Mouse (Mus musculus): ENCODE measurements at regions not wholly inside any gene's neighbourhood (a gene's known extent, or its start where the extent isn't known, plus 50 kb on each side); places are given as distances from the start of the nearest gene placed in this dataset.

DNA sequence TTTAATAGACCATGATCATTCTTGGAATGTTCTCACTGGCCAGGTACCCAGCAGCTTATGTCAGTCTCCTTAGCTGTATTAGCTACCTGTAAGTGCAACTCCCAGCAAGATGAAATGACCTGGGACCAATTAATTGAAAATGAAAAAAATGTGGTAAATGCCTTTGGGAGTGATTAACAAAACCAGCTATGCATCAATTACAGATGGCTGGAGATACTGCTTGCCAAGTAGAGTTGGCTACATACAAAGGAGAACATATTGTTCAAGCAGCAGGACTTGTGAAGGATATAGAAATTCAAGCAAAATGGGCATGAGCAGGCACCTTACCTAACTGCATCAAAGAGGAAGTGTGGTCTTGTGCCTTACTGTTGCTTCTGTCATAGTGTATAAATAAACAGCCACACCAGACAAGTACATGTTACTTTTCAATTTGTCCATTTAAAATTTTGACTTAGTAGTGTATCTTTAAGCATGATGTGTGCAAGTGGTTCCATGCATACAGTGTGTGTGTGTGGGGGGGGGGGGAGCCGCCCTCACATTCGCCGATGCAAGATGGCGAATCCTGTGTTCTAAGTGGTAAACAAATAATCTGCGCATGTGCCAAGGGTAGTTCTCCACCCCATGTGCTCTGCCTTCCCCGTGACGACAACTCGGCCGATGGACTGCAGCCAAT is 307.0 kb downstream of the Pcdh17 start:
- Histone ChIP-seq H3K4me1 (no peaks in the 10 kb centered on the region), H3K27ac (no peak overlapping the region), H3K4me2 (no peak overlapping the region), H3K4me3 (no peak overlapping the region), H3K27me3 (no peaks in the 10 kb centered on the region), H3K9me3 (no peaks in the 10 kb centered on the region), H3K36me3 (no peaks in the 10 kb centered on the region), H3K9ac (no peak overlapping the region)
- no peak for ATAC-seq (ENCODE audit: insufficient number of reproducible peaks, low FRiP score, low TSS enrichment, low read depth)
- 96% methylated on average over 9 of the region's 9 CpGs for WGBS

DNA sequence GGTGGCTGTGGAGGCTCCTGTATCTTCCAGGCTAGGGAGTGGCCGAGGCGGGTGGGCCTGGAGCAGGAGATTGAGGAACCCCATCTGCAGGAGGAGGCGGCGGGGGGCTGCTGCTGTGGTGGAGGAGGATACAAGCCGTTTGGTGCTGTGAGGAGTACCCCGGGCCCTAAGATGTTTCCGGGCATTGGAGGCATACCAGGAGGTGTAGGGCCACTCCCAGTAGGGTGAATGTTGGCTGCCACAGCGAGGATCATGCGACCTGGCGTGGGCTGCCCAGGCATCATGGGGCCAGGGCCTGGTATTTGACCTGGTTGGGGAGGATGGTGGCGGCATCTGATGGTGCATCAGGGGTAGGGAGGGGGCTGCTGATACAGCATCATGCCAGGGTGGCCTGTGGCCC is 314.2 kb downstream of the Pcdh17 start:
- 87% methylated on average over 11 of the region's 11 CpGs for WGBS
- no peaks in the 10 kb centered on the region for H3K36me3 ChIP-seq
- no peaks in the 10 kb centered on the region for H3K27me3 ChIP-seq
- H3K27ac ChIP-seq, result no peak overlapping the region
- H3K9ac ChIP-seq, result no peak overlapping the region
- H3K4me3 ChIP-seq, result no peak overlapping the region
- H3K4me1 ChIP-seq, result no peaks in the 10 kb centered on the region
- peak; percentile 35; the same call in 1 of the 2 replicates for ATAC-seq (ENCODE audit: insufficient number of reproducible peaks, low FRiP score, low TSS enrichment, low read depth)
- H3K4me2 ChIP-seq, result no peak overlapping the region
- H3K9me3 ChIP-seq, result no peaks in the 10 kb centered on the region

- Histone ChIP-seq H3K27me3 (no peaks in the 10 kb centered on the region), H3K9ac (no peak overlapping the region), H3K27ac (no peak overlapping the region), H3K4me2 (no peak overlapping the region), H3K4me3 (no peak overlapping the region), H3K9me3 (no peaks in the 10 kb centered on the region), H3K4me1 (no peaks in the 10 kb centered on the region), H3K36me3 (no peaks in the 10 kb centered on the region)
- no peak for ATAC-seq (ENCODE audit: insufficient number of reproducible peaks, low FRiP score, low TSS enrichment, low read depth)
- 83% methylated on average over 7 of the region's 7 CpGs for WGBS
These were observed 349.8 kb downstream of the Pcdh17 start for GRCm38 (mm10) chr14:84793157-84793556.

GRCm38 (mm10) chr14:84800925-84801324 is 357.6 kb downstream of the Pcdh17 start:
- H3K27me3 ChIP-seq, result no peaks in the 10 kb centered on the region
- H3K9me3 ChIP-seq, result no peaks in the 10 kb centered on the region
- no peak for ATAC-seq (ENCODE audit: insufficient number of reproducible peaks, low FRiP score, low TSS enrichment, low read depth)
- no peak overlapping the region for H3K4me2 ChIP-seq
- no peak overlapping the region for H3K27ac ChIP-seq
- H3K9ac ChIP-seq, result no peak overlapping the region
- H3K4me1 ChIP-seq, result no peaks in the 10 kb centered on the region
- H3K4me3 ChIP-seq, result no peak overlapping the region
- H3K36me3 ChIP-seq, result no peaks in the 10 kb centered on the region
- WGBS, result 78% methylated on average over 1 of the region's 1 CpGs

DNA sequence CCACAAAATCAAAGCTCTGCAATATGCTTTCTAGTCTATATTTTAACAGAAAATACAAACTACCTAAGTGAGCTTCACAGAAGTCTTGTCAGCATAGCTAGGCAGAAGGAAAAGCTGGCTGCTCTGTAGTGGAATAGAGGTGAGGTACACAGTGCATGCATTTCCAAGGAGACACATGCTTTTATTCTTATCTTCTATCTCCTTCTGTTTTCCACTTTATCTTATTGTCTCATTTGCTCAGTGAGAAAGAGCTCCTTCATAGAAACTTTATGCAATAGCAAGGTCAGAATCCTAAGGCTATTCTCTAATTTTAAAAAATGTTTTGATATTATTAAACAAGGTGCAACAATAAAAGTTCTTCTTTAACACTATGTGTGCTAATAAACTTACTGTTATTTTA is 359.3 kb downstream of the Pcdh17 start:
- Histone ChIP-seq H3K27me3 (no peaks in the 10 kb centered on the region), H3K9me3 (no peaks in the 10 kb centered on the region), H3K4me2 (no peak overlapping the region), H3K27ac (no peak overlapping the region), H3K4me3 (no peak overlapping the region), H3K36me3 (no peaks in the 10 kb centered on the region), H3K4me1 (no peaks in the 10 kb centered on the region), H3K9ac (no peak overlapping the region)
- ATAC-seq (ENCODE audit: insufficient number of reproducible peaks, low FRiP score, low TSS enrichment, low read depth), result no peak
